Mouse (Mus musculus): ENCODE data around the gene Chchd2. TPM values are rescaled to one million over a fixed set of nuclear protein-coding genes. Genes with fewer than 3 reads are reported as not detected.

Chchd2 gene
- polyA plus RNA-seq (2014; fragmentation: Nextera tagmentation; extraction: Ambion mirVana): 1,010 and 1,332 TPM in 2 replicates

DNA sequence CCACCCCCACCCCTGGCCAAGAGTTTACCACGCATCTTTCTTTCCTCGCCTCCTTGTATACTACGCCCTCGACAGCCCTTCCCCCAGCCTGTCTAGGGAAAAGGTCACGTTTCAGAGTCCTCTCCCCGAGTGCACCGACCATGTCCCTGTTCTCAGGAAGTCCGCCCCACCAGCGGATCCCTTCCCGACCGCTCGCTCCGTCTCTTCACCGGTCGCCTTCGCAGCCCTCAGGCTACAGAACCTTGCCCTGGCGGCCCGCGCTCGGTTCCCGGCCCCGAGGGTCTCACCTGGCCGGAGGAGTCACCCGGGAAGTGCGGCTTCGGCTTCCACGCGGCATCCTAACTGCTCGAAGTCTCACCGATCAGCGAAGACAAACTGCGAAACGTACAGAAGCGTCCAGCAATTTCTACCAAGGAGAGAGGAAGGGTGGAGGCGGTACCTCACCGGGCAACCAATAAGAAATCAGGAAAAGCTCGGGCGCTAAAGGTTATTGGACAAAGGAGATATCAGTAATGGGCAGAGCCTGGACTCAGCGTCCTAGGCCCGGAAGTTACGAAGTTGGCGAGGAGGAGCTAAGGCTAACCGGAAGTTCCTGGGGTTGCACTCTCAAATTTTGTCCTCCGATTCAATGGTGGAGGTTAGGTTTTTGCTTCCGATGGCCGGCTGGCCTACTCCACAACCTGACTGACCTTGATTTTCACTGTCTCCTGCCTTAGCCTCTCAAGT lies at the start of gene Chchd2:
Gene Chchd2 (minus strand): TSS at position 560 of the 726 bp plus-strand sequence.
- Histone ChIP-seq H3K4me1 (ENCODE audit: control insufficient read depth, insufficient read depth, low read length) (0 out of 2 replicates have a peak, but pooled peaks cover 3% of the 10 kb centered on the region), H3K36me3 (ENCODE audit: control insufficient read depth, insufficient read depth, low read length) (peaks cover 23% of the 10 kb centered on the region), H3K4me3 (ENCODE audit: low read length) (peak within 1 kb of the TSS; percentile 90), H3K27me3 (ENCODE audit: control insufficient read depth, insufficient read depth, low read length) (no peaks in the 10 kb centered on the region), H3K4me2 (replicated peaks; ENCODE audit: low read depth, low read length) (peak within 1 kb of the TSS; percentile 77), H3K9ac (ENCODE audit: low read depth, low read length) (peak within 1 kb of the TSS; percentile 79), H3K27ac (ENCODE audit: low read depth, low read length) (peak within 1 kb of the TSS; percentile 87), H3K9me3 (ENCODE audit: control insufficient read depth, low read length) (no peaks in the 10 kb centered on the region)
- peak; percentile 100 for ATAC-seq (ENCODE audit: low FRiP score, low TSS enrichment)
- WGBS: 1% methylated on average over 46 of the region's 46 CpGs

DNA sequence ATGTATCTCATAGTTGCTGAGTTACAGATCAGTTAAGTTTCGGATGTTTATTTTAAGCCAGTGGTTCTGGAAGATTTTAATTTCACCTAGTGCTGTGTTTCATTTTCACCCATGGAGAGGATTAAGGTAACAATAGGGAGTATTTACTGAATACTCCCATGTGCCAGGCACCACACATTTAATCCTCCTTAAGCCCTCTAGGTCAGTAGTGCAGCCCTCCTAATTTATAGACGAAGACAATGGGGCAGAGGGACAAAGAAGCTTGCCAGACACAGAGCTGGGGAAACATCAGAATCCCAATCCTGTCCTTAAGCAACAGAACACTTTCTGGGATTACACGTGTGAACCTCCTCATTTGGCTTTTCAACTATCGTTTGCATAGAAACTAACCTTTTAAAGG lies 49.7 kb upstream of the Chchd2 start:
- Histone ChIP-seq H3K4me3 (ENCODE audit: low read length) (no peak overlapping the region), H3K36me3 (ENCODE audit: control insufficient read depth, insufficient read depth, low read length) (no peaks in the 10 kb centered on the region), H3K9ac (ENCODE audit: low read depth, low read length) (no peak overlapping the region), H3K9me3 (ENCODE audit: control insufficient read depth, low read length) (no peaks in the 10 kb centered on the region), H3K27me3 (ENCODE audit: control insufficient read depth, insufficient read depth, low read length) (no peaks in the 10 kb centered on the region), H3K4me1 (ENCODE audit: control insufficient read depth, insufficient read depth, low read length) (no peaks in the 10 kb centered on the region), H3K4me2 (replicated peaks; ENCODE audit: low read depth, low read length) (no peak overlapping the region), H3K27ac (ENCODE audit: low read depth, low read length) (no peak overlapping the region)
- 49% methylated on average over 4 of the region's 4 CpGs for WGBS
- no peak for ATAC-seq (ENCODE audit: low FRiP score, low TSS enrichment)

DNA sequence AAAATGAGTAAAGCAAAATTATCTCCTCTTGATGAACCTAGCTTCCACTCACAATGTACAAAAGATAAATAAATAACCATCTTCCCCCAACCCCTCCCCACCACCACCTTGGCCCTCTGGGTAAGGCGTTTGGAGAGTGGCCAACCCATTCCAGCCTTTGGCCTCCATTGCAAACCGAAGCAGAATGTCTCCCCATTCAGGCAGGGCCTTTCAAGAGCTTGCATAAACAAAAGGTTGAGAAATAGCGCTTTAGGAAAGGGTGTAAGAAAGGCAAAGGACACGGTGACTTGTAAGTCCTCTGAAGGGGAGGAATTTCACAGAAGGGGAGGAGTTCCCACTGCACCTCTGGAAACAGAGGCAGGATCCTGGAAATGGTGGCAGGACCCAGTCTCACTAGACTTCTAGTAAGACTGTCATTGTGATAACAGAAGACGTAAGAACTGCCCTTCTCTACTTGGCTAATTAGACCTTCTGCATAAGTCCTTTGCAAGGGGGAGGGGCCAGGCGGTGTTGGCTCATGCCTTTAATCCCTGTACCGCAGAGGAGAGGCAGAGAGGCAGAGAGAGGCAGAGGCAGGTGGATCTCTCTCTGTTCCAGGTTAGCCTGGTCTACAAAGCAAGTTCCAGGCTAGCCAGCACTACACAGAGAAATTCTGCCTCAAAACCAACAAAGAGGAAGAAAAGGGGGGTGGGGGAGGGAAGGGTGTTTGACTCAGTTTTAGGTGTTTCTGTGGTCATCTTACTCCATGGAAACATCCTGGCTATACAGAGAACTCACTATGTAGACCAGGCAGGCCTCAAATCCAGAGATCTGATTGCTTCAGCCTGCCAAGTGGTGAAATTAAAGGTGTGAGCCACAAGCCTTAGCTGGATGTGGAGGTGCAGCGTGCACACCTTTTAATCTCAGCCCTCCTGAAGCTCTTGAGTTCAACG lies 42.9 kb upstream of the Chchd2 start:
- no peak overlapping the region for H3K4me3 ChIP-seq (ENCODE audit: low read length)
- no peak overlapping the region for H3K27ac ChIP-seq (ENCODE audit: low read depth, low read length)
- H3K9ac ChIP-seq (ENCODE audit: low read depth, low read length): no peak overlapping the region
- no peaks in the 10 kb centered on the region for H3K4me1 ChIP-seq (ENCODE audit: control insufficient read depth, insufficient read depth, low read length)
- no peak for ATAC-seq (ENCODE audit: low FRiP score, low TSS enrichment)
- WGBS: 56% methylated on average over 9 of the region's 9 CpGs
- H3K36me3 ChIP-seq (ENCODE audit: control insufficient read depth, insufficient read depth, low read length): no peaks in the 10 kb centered on the region
- H3K27me3 ChIP-seq (ENCODE audit: control insufficient read depth, insufficient read depth, low read length): no peaks in the 10 kb centered on the region
- no peaks in the 10 kb centered on the region for H3K9me3 ChIP-seq (ENCODE audit: control insufficient read depth, low read length)
- H3K4me2 ChIP-seq (replicated peaks; ENCODE audit: low read depth, low read length): no peak overlapping the region

DNA sequence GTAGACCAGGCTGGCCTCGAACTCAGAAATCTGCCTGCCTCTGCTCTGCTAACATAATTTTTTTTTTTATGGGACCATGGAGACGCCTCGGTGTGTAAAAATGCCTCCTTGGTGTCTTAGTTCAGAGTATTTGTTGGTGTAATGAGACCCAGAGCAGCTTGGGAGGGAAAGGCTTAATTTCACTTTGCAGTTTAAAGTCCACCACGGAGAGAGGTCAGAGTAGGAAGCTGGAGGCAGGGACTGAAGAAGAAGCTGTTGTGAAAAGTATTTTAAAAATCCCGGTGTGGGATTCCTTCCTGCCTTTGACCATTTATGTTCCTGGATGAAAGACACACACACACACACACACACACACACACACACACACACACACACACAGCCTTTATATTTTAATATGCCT lies 38.7 kb upstream of the Chchd2 start:
- Histone ChIP-seq H3K27ac (ENCODE audit: low read depth, low read length) (no peak overlapping the region), H3K4me1 (ENCODE audit: control insufficient read depth, insufficient read depth, low read length) (no peaks in the 10 kb centered on the region), H3K27me3 (ENCODE audit: control insufficient read depth, insufficient read depth, low read length) (no peaks in the 10 kb centered on the region), H3K36me3 (ENCODE audit: control insufficient read depth, insufficient read depth, low read length) (no peaks in the 10 kb centered on the region), H3K4me3 (ENCODE audit: low read length) (no peak overlapping the region), H3K9ac (ENCODE audit: low read depth, low read length) (no peak overlapping the region), H3K4me2 (replicated peaks; ENCODE audit: low read depth, low read length) (no peak overlapping the region), H3K9me3 (ENCODE audit: control insufficient read depth, low read length) (no peaks in the 10 kb centered on the region)
- ATAC-seq (ENCODE audit: low FRiP score, low TSS enrichment): no peak
- 67% methylated on average over 5 of the region's 5 CpGs for WGBS

DNA sequence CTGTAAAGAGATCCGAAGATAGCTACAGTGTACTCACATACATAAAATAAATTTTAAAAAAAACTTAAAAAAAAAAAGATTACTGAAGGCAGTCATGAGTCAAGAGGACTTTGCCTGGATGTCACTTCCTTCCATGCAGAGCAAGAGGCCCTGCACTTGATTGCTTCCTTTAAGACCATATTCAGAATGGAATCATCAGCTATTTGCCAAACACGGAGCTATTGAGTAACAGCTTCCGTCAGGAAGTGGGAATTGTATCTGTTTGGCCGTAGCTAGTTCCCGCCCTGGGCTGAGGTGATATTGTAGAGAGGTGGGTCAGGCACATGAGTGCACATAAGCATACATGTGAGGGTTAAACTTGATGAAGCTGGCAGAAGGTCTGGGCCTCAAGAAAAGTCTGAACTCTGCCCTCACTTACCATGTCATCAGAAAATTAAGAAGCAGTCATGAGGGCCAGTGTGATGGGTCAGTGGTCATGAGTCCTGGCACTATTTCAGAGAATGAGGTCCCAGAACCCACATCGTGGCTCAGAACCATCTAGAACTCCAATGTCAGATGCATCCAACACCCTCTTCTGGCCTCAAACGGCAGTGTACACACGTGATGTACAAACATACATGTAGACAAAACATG lies 37.7 kb upstream of the Chchd2 start:
- Histone ChIP-seq H3K9ac (ENCODE audit: low read depth, low read length) (no peak overlapping the region), H3K4me3 (ENCODE audit: low read length) (no peak overlapping the region), H3K4me1 (ENCODE audit: control insufficient read depth, insufficient read depth, low read length) (no peaks in the 10 kb centered on the region), H3K27ac (ENCODE audit: low read depth, low read length) (no peak overlapping the region), H3K9me3 (ENCODE audit: control insufficient read depth, low read length) (no peaks in the 10 kb centered on the region), H3K36me3 (ENCODE audit: control insufficient read depth, insufficient read depth, low read length) (no peaks in the 10 kb centered on the region), H3K27me3 (ENCODE audit: control insufficient read depth, insufficient read depth, low read length) (no peaks in the 10 kb centered on the region), H3K4me2 (replicated peaks; ENCODE audit: low read depth, low read length) (no peak overlapping the region)
- 85% methylated on average over 8 of the region's 8 CpGs for WGBS
- ATAC-seq (ENCODE audit: low FRiP score, low TSS enrichment): no peak

DNA sequence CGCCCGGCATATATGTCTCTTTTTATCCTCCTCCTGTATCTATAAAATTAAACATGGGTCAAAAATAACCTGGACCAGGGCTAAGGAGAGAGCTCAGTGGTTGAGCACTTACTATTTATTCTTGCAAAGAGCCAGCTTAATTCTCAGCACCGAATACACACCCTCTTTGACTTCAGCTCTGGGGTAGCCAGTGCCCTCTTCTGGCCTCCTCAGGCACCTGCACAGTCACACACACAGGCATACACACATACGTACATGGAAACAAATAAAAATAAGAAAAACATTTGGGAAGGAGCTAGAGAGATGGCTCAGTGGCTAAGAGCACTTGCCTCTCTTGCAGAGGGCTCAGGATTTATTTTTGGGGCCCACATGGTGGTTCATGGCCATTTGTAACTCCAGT lies 34.7 kb upstream of the Chchd2 start:
- H3K4me3 ChIP-seq (ENCODE audit: low read length): no peak overlapping the region
- no peak for ATAC-seq (ENCODE audit: low FRiP score, low TSS enrichment)
- no peak overlapping the region for H3K9ac ChIP-seq (ENCODE audit: low read depth, low read length)
- 96% methylated on average over 4 of the region's 4 CpGs for WGBS
- H3K4me2 ChIP-seq (replicated peaks; ENCODE audit: low read depth, low read length): no peak overlapping the region
- no peaks in the 10 kb centered on the region for H3K36me3 ChIP-seq (ENCODE audit: control insufficient read depth, insufficient read depth, low read length)
- no peaks in the 10 kb centered on the region for H3K9me3 ChIP-seq (ENCODE audit: control insufficient read depth, low read length)
- no peaks in the 10 kb centered on the region for H3K4me1 ChIP-seq (ENCODE audit: control insufficient read depth, insufficient read depth, low read length)
- H3K27me3 ChIP-seq (ENCODE audit: control insufficient read depth, insufficient read depth, low read length): no peaks in the 10 kb centered on the region
- no peak overlapping the region for H3K27ac ChIP-seq (ENCODE audit: low read depth, low read length)

DNA sequence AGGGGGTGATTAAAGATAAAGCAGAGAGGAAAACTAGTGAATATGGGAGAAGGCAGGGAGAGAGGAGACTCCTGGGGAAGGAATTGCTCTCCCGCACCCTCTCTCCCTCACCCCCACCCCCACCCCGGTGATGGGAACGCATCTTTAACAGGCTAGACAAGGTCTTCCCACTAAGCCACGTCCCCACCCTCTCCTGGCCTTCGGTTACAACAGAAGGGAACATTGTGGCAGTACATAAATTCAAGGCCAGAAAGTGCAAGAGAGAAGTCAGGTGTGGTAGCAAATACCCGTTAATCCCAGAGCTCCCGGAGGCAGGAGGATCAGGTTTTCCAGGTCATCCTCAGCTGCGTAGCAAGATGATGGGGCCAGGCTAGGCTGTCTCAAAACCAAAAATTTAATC lies 32.0 kb upstream of the Chchd2 start:
- 59% methylated on average over 8 of the region's 8 CpGs for WGBS
- no peaks in the 10 kb centered on the region for H3K9me3 ChIP-seq (ENCODE audit: control insufficient read depth, low read length)
- H3K27ac ChIP-seq (ENCODE audit: low read depth, low read length): no peak overlapping the region
- H3K4me1 ChIP-seq (ENCODE audit: control insufficient read depth, insufficient read depth, low read length): no peaks in the 10 kb centered on the region
- no peak overlapping the region for H3K4me2 ChIP-seq (replicated peaks; ENCODE audit: low read depth, low read length)
- H3K27me3 ChIP-seq (ENCODE audit: control insufficient read depth, insufficient read depth, low read length): no peaks in the 10 kb centered on the region
- no peaks in the 10 kb centered on the region for H3K36me3 ChIP-seq (ENCODE audit: control insufficient read depth, insufficient read depth, low read length)
- H3K4me3 ChIP-seq (ENCODE audit: low read length): no peak overlapping the region
- no peak overlapping the region for H3K9ac ChIP-seq (ENCODE audit: low read depth, low read length)
- ATAC-seq (ENCODE audit: low FRiP score, low TSS enrichment): no peak

DNA sequence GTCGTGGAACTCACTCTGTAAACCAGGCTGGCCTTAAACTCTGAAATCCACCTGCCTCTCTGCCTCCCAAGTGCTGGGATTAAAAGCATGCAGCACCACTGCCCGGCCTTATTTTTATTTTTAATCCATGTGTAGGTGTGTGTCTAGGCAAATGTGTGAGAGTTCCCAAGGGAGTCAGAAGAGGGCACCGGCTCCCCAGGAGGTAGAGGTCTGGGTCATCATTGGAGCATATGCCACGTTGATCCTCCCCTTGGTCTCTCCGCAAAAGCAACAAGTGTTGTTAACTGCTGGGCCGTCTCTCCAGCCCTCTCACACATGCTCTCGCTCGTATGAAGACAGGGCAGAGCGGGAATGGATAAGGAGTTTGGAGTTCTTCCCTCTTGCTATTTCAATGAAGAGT lies 31.5 kb upstream of the Chchd2 start:
- Histone ChIP-seq H3K27ac (ENCODE audit: low read depth, low read length) (no peak overlapping the region), H3K9me3 (ENCODE audit: control insufficient read depth, low read length) (no peaks in the 10 kb centered on the region), H3K36me3 (ENCODE audit: control insufficient read depth, insufficient read depth, low read length) (no peaks in the 10 kb centered on the region), H3K27me3 (ENCODE audit: control insufficient read depth, insufficient read depth, low read length) (no peaks in the 10 kb centered on the region), H3K4me3 (ENCODE audit: low read length) (no peak overlapping the region), H3K4me1 (ENCODE audit: control insufficient read depth, insufficient read depth, low read length) (no peaks in the 10 kb centered on the region), H3K4me2 (replicated peaks; ENCODE audit: low read depth, low read length) (no peak overlapping the region), H3K9ac (ENCODE audit: low read depth, low read length) (no peak overlapping the region)
- ATAC-seq (ENCODE audit: low FRiP score, low TSS enrichment): no peak
- 77% methylated on average over 9 of the region's 9 CpGs for WGBS

All from kidney, embryonic 14.5 days (tissue).